Mouse (Mus musculus): ENCODE data around the gene Rlf.
"Not testable (repeated sequence)": the region's sequence is repeated elsewhere in the genome, so short reads cannot be mapped to it uniquely, and the experiment has no call there.

Rlf gene

DNA sequence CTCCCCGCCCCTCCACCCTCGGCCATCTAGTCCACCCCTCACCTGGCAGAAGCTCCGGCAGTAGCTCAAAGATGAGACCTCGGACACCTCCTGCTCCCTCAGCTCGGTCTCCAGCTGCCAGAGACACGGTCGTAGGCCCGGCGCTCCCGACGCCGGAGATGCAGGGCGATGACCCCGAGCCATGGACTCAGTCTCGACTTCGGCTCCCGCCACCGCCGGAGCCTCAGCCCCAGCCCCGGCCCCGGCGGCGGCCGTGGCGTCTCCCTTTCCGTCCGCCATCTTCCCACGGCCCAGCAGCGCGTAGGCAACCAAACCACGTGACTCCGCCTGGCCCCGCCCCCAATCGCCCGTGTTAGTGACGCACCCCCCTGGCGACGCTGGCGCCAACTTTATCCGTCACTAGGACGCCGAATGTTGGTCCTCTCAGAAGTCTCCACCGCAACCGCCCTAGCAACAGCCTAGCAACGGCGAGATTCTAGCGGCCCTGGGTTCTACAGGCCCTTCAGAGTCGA is at the start of gene Rlf:
TSS of gene Rlf (minus strand) at position 292 of the 512 bp plus-strand sequence.
- DNase-seq (ENCODE audit: low read depth), result peak; percentile 91

DNA sequence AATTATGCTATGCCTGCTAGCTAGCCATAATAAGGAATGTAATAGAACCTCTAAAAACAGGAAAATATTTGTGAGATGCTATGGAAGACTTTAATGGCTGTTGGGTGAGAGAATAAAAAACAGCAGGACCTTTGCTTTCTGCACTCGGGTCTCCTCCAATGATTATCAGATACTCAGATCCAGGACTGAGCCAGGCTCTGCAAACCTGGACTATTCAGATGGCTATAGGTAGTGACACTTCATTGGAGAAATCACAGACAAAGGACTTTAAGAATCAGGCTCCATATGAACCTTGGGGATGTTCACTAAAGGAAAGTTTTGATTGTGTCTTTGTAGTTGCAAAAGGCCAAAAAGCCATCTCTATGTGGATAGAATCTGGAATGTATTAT is 26.7 kb upstream of the Rlf start:
- no peak for DNase-seq (ENCODE audit: low read depth)

DNA sequence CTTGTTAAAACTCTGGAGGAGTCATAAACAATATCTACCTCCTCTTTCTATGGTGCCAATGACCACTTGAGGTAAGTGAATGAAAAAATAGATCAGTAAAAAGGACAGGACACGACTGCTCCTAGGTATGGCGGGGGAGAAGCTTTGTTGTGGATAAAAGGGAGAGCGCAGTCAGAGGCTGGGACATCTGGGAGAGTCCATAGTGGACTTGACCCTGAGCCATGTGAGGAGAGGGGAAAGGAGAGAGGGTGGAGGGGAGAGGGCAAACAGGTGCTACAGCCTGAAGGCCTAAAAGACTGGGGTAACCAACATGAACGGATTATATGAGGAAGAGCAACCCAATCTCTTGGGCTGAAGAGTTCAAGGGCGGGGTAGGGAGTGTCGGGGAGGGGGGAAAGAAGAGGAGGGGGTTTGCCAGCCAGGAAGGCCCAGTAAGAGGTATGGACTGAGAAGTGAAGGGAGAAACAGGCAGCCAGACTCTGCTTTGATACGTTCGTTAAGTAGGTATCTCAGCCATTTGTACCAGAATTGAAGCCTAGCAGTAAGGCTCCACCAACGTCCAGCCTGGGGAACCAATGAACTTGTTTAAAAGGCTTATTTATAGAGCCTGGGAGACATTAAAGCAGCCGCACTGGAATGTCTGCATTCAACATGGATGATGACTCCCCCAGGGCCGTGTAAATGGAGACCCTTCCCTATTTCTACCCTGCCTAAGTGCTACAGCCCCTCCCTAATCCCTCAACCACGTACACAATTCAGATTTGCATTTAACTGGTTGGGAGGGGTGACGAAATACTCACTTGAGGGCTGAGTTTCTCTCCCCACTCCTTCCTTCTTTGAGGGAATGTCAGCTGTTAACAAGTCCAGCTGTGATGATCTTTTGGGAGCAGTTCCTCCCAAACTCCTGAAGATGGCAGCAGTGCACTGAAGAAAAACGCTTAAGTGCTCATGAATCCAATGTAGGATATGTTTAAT is 26.0 kb upstream of the Rlf start:
- DNase-seq (ENCODE audit: low read depth), result peak; percentile 41

DNA sequence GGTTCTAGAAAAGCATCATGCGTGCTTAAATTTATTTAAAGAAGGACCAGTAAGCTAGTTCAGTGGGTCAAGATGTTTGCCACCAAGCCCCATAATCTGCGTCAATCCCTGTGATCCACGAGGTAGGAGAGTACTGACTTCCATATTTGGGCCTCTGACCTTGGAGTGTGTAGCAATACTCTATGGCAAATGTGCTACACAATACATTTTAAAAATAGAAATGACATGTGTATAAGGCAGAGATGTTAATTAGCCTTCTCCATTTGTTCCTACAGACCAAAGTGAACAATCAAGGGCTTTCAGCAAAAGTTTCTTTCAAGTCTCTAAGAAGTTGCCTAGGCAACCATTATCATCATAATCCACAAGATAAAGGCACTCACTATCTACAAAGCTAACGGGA is 25.0 kb upstream of the Rlf start:
- no peak for DNase-seq (ENCODE audit: low read depth)

DNA sequence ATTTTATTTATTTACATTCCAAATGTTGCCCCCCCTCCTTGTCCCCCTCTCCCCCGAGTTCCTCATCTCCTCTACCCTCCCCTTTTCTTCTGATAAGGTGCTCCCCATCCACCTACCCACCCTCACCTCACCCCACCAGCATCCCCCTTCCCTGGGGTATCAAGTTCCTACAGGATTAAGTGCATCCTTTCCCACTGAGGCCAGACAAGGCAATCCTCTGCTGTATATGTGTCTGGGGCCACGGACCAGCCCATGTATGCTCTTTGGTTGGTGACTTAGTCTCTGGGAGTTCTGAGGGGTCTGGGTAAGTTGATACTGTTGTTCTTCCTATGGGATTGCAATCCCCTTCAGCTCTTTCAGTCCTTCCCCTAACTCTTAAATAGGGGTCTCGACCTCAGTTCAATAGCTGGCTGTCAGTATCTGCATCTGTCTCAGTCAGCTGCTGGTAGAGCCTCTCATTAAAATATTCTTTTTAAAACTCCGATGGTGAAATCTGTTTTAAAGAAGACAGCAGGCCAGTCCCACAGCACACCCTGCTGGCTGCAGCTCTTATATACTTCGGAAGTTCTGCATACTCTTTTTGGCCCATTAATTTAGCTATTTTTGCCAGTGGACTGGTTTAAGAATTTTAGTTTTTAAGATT is 17.0 kb upstream of the Rlf start:
- no peak for DNase-seq (ENCODE audit: low read depth)

DNA sequence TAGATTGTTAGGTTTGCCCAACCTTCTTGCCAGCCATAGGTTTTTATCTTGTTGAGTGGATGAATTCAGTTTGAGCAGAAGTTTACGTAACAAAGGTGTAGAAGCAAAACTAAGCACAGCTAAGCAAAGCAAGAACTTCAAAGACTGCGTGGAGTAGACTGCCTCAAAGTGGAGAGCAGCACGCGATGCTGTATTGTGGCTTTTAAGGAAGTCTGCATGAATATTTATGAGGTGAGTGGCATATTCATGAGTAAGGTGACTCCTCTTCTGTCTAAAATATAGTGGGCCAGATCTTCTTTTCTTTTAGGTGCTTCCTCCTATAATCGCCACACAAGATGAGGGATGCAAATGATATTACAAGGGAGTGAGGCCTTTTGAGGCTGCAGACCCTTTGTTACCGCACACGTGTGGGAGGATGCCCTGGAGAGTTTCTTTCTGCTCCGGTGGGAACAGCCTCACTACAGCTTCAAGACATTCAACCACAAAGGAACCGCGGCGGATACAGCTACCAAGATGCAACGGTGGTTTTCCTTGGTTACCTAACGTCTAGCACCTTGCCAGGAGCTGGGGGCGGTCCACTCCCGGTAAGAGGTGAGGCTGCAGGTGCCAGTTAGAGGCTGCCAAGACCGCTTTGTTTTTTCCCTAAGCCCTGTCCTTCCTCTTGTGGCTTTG is 16.2 kb upstream of the Rlf start:
- DNase-seq (ENCODE audit: low read depth), result no peak

DNA sequence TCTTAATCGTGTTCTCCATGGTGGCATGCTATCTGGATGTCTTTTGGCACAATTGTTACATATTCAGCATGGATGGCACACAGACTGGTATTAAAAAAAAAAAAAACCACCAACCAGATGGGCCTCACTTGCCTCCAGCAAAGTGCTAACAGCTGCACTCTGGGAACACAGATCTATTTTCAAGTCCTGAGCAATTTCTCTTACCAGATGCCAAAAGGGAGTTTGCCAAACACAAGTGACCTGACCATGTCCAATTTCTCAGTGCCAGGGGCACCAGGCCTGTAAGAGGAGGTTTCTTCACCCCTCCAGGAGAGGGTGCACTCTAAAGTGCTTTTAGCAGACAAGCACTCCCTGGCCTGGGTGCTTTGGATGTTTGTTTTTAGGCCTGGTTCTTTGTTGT is 12.2 kb upstream of the Rlf start:
- DNase-seq (ENCODE audit: low read depth), result no peak

DNA sequence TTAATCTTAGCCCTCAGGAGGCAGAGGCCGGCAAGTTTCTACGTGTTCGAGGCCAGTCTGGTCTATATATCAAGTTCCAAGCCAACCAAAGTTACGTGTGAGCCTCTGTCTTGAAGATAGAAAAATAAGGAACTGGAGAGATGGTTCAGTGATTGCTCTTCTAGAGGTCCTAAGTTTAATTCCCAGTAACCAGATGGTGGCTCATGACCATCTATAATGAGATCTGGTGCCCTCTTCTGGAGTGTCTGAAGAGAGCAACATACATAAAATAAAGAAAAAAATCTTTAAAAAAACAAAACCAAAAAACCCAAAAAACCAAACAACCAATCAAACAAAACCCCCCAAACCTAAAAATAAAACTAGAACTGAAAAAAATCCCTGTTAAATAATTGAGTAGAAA is 10.3 kb upstream of the Rlf start:
- DNase-seq (ENCODE audit: low read depth), result no peak

DNA sequence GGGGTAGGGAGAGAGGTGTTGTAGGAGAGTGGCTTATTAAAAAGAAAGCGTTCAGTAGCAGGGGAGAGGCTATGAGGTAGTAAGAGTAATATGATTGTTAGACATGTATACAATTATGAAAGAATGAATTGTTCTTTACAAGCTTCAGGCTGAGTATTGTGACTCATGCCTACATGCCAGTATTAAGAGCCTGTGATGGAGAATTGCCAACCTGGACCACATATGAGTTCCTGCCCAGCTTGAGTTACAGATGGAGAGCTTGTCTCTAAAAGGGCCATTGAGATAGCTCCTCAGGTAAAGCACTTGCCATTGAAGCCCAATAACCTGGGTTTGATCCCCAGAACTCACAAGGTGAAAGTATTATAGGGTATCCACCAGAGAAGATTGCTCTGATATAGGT is 8.3 kb upstream of the Rlf start:
- no peak for DNase-seq (ENCODE audit: low read depth)

DNA sequence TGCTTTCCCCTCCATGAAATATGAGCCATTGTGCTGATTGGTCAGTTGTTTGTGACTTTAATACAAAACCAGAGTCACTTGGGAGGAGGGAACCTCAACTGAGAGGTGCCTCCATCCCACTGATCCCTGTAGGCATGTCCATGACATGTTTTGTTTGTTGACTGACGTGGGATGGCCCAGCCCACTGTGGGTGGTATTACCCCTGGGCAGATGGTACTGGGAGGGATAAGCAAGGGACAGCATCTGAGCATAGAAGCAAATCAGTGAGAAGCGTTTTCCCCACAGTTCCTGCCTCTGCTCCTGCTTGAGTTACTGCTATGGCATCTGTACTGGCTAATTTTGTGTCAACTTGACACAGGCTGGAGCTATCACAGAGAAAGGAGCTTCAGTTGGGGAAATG is 1.3 kb upstream of the Rlf start:
- no peak for DNase-seq (ENCODE audit: low read depth)

DNA sequence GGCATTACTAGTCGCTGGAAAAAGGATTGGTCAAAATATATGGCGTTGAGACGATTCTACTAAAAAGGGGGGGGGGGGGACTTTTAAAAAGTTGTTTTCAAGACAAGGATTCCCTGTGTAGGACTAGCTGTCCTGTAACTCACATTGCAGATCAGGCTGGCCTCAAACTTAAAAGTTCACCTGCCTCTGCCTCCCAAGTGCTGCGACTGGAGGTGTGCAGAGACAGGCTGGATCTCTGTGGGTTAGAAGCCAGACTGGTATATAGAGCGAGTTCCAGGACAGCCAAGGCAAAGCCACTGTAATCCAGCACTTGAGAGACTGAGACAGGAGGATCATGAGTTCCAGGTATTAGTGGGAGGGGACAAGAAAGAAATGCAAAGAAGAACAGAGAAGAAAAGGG is 605 bp upstream of the Rlf start:
- DNase-seq (ENCODE audit: low read depth), result no peak

DNA sequence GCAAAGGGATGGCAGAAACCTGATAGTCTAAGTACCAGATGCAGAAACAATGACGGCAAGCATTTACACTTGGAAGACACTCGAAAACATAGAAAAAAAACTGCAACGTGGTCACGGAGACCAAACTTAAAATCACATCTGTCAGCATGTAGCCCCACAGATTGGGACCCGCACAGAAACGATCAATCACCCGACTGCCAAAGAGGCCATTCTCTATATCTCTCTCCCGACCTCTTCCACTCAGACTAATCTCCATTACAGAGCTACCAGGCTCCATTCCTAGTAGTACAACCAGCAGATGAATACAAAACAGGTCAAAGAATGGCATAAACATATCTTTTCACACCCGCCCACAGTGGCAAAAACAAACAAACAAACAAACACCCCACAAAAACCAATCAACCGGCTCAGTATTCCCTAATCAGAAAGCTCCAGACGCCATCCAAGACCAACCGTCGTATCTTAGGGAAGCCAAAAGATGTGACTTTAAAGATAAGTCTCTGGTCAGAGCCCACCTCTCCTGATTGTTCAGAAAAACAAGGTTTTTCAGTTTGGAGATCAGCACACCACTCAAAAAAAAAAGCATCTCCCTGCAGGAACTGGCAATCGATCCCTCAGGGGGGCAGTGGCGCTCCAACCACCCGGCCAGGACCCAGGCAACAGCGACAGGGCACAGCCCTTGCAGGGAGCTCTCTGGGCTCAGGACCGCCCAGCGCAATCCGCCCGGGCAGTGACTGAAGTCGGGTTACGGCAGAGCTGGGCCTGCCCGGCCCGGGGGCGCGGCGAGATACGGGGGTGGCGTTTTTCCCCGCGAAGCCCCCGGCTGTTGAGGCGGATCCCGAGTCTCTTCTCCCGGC is 720 bp downstream of the Rlf start:
- peak; percentile 72 for DNase-seq (ENCODE audit: low read depth)

DNA sequence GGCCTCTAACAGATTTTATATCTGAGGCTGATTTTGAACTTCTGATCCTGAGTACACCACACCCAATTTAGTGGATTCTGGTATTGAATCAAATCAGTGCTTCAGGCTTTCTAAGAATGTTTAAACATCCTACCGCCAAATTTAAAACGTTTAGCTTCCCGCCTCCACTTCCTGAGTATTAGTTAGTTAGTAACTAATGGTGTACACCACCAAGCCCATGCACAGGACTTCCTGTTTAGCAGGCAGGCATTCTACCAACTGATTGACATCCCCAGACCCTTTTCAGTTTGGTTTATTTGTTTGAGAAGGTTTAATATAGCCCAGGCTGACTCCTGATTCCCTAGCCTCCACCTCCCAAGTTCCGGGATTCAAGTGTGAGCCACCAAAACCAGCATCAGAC is 6.0 kb downstream of the Rlf start:
- no peak for DNase-seq (ENCODE audit: low read depth)

DNA sequence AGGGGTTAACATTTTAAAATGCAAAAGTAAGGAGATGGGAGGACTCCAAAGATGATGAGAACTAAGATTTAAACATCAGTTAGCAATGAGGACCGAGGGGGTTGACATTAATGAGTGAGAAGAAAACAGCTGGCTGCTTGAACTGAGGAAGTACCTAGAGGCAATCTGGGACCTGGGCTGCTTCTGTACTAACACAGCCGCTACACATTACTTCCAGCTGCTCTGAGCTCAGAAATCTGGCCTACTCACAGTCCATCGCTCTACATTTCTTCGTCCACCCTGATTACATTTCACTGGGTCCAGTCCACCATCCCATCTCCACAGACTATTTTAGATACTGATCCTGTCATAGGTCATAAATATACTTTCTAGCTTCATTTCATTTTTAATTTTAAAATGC is 17.0 kb downstream of the Rlf start:
- DNase-seq (ENCODE audit: low read depth), result no peak

DNA sequence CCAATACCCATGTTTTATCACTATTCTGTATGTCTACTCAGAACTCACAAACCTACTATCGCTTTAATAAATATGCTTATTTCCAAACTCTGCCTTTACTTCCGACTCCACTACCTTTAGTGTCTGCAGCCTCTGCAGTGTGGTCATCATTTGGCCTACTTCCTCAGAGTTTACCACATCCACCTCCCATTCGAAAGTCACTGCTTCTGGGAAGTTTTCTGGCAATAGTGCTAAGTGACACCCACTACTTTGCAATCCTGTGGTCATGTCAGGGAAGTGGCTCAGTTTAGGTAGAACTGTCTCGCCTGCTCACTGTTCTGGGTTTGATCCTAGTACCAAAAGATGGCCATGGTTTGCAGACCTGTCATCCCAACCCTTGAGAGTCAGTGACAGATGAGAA is 17.9 kb downstream of the Rlf start:
- DNase-seq (ENCODE audit: low read depth), result no peak

DNA sequence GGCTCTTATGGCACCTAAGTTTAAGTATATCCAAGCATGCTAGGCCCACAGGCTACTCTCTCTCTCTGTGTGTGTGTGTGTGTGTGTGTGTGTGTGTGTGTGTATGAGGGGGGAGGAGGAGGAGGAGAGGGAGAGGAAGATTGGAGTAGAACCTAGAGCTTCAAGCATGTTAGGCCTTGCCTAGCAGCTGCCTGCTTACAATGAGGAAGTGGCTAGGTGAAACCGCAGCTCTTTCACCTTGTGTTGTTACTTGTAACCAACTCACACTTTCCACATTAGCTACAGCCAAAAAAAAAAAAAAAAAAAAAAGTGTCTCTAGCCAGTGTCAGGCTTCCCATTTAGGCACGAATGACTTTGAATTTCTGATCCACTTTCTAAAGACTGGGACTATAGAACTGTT is 18.7 kb downstream of the Rlf start:
- no peak for DNase-seq (ENCODE audit: low read depth)

DNA sequence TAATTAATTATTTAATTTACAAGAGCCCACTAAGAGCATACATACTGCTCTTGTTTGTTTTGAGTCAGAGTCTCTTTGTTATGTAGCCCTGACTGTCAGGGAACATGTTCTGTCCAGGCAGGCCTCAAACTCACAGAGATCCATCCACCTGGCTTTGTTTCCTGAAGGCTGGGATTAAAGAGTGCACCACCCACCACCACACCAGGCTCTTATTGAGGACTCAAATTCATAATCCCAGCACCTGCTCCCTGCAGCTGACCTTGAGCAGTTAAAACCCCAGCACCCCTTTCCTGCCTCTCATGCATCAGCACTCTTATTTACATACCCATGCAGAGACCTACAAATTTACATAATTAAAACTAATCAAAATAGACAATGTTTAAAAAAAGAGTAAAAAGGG is 20.1 kb downstream of the Rlf start:
- DNase-seq (ENCODE audit: low read depth), result no peak

DNA sequence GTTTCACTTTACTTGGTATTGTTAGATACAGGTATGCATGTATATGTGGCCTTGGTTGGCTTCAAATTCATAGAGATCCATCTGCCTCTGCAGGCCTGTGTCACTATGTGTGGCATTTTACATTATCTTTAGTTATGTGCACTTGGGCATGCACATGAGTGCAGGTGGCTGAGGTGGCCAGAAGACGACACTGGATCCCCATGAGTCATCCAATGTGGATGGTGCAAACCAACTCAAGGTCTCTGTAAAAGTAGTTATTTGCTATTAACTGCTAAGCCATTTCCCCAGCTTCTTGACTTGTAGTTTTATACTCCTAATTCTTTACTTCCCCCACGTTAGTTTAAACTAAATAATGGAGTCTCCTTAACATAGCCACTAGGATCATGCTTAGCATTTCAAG is 22.6 kb downstream of the Rlf start:
- no peak for DNase-seq (ENCODE audit: low read depth)

DNA sequence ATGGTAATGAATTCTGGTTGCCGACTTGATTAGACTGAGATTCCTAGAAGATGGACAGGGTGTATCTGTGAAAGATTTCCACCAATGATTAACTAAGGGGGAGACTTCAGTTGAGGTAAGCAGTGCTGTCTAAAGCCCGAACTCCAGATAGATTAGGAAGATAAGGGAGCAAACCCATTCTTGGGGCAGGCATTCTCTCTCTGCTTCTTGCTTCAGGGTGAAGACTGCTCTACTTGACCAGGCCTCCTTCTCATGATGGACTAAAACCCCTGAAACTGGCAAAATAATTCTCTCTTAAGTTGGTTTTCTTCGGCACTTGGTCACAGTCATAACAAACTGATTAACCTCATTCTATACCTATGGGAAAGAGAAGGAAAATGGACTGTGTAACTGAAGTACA is 25.5 kb downstream of the Rlf start:
- no peak for DNase-seq (ENCODE audit: low read depth)

DNA sequence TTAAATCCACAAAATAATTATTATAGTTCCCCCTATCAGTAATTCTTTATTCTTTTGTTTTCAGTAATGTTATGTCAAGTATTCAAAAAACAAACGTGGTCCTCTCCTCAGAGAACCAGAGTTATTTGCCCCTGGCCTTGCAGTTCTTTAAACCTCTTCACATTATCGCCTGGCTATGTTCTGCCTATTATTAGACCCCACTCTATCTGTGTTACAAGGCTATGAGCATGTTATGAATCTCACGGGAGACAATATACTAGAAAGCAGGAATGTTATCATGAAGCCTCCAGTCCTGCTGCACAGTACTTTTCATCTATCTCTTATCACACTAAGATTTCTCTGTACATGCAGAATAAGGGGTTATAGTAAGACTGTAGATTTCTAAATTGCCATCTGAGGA is 35.2 kb downstream of the Rlf start:
- DNase-seq (ENCODE audit: low read depth), result no peak

DNA sequence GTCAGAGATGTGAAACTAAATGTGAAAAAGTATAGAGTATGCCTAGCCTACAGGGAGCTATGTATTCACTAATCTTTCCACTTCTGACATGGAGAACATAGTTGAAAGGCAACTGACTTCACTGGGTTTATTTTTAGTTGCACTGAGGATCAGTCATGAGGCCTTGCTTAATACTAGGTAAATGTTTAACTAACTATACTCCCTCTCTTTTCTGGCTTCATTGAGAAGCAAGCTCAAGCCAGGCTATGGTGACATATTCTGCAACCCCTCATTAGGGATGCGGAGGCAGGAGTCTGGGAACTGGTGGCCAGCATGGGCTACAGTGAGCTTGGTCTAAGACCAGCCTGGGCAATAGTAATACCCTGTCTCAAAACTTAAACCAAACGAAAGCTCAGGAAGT is 47.2 kb downstream of the Rlf start:
- no peak for DNase-seq (ENCODE audit: low read depth)

DNA sequence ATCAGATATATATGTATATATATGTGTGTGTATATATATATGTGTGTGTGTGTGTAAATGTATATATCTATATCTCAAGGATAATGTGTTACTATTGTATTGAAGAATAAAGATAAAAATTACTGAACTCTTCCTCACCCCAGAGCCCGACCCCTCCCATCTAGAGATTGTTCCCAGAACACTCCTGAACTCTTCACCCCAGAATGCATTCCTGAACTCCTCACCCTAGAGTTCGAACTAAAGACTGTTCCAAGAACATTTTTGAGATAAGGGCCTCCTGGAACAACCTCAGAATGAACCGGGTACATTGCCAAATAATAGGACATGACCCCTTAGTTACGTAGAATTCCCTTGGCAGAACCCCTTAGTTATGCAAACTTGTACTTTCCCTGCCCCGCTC is 48.2 kb downstream of the Rlf start:
- not testable (repeated sequence) for DNase-seq (ENCODE audit: low read depth)
